Mouse (Mus musculus): ENCODE measurements around the gene Creb3l4. TPM values are rescaled to one million over a fixed set of nuclear protein-coding genes. Genes with fewer than 3 reads are reported as not detected.

Creb3l4 gene
- polyA plus RNA-seq, 1 experiment from 2014 or later: 3.9 TPM

DNA sequence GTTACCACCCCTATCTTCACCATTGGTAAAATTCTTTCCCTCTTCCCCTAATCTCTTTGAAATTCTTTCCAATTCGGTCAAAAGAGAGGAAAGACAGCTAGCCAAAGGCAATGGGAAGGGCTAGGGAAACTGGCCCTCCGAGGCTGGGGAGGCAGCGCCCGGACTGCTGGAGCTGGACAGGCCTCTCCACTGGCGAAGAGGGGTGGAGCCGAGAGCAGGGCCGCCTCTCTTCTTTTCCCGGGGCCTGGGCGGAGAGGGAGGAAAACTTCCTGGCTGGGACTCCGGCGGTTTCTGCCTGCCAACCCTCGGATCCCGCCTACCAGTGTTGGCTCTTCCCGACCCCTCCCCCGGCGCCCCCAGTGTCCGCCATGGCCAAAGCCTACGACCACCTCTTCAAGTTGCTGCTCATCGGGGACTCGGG lies 22.8 kb downstream of the Creb3l4 start:
- H3K27ac ChIP-seq (replicated peaks): peak overlapping the region; percentile 69
- no peaks in the 10 kb centered on the region for H3K27me3 ChIP-seq
- WGBS: under 1% methylated on average over 20 of the region's 20 CpGs
- H3K4me2 ChIP-seq (replicated peaks): peak overlapping the region; percentile 68
- H3K4me1 ChIP-seq: peaks cover 20% of the 10 kb centered on the region
- peak overlapping the region; percentile 45 for H3K4me3 ChIP-seq
- H3K9ac ChIP-seq (replicated peaks): peak overlapping the region; percentile 48
- ATAC-seq (ENCODE audit: low FRiP score, low read depth): peak; percentile 73
- 0 out of 2 replicates have a peak, but pooled peaks cover 5% of the 10 kb centered on the region for H3K36me3 ChIP-seq
- H3K9me3 ChIP-seq: no peaks in the 10 kb centered on the region

- ATAC-seq (ENCODE audit: low FRiP score, low read depth): 0 out of 2 replicates have a peak, but pooled peaks have one; percentile 31
- Histone ChIP-seq H3K27ac (replicated peaks) (peak overlapping the region; percentile 69), H3K9ac (replicated peaks) (peak overlapping the region; percentile 48), H3K4me3 (peak overlapping the region; percentile 45), H3K27me3 (no peaks in the 10 kb centered on the region), H3K4me1 (peaks cover 20% of the 10 kb centered on the region), H3K36me3 (0 out of 2 replicates have a peak, but pooled peaks cover 5% of the 10 kb centered on the region), H3K9me3 (no peaks in the 10 kb centered on the region), H3K4me2 (replicated peaks) (peak overlapping the region; percentile 68)
- WGBS: 16% methylated on average over 6 of the region's 6 CpGs
Observed at GRCm38 (mm10) chr3:90220088-90220487, 23.2 kb downstream of the Creb3l4 start.

DNA sequence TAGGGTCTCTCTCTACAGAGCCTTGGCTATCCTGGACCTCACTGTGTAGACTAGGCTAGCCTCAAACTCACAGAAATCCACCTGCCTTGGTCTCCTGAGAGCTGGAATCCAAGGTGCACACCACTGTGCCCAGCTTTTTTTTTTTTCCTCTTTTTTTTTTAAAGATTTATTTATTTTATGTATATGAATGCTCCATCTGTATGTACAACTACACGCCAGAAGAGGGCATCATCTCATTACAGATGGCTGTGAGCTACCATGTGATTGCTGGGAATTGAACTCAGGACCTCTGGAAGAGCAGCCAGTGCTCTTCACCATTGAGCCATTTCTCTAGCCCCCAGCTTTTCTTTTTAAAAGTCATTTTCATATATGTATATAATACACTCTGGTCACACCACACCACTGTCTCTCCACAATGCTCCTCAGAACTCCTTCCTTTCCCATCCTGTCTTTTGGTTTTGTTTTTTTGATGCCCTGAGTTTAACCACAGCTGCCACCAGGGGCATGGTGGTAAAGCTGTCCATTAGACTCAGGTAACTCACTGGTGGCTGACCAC lies 27.4 kb downstream of the Creb3l4 start:
- ATAC-seq (ENCODE audit: low FRiP score, low read depth): no peak
- Histone ChIP-seq H3K9me3 (no peaks in the 10 kb centered on the region), H3K9ac (replicated peaks) (no peak overlapping the region), H3K4me3 (no peak overlapping the region), H3K36me3 (peaks cover 17% of the 10 kb centered on the region), H3K27me3 (no peaks in the 10 kb centered on the region), H3K27ac (replicated peaks) (no peak overlapping the region), H3K4me2 (replicated peaks) (no peak overlapping the region), H3K4me1 (peaks cover 32% of the 10 kb centered on the region)
- WGBS: 33% methylated on average over 1 of the region's 1 CpGs

DNA sequence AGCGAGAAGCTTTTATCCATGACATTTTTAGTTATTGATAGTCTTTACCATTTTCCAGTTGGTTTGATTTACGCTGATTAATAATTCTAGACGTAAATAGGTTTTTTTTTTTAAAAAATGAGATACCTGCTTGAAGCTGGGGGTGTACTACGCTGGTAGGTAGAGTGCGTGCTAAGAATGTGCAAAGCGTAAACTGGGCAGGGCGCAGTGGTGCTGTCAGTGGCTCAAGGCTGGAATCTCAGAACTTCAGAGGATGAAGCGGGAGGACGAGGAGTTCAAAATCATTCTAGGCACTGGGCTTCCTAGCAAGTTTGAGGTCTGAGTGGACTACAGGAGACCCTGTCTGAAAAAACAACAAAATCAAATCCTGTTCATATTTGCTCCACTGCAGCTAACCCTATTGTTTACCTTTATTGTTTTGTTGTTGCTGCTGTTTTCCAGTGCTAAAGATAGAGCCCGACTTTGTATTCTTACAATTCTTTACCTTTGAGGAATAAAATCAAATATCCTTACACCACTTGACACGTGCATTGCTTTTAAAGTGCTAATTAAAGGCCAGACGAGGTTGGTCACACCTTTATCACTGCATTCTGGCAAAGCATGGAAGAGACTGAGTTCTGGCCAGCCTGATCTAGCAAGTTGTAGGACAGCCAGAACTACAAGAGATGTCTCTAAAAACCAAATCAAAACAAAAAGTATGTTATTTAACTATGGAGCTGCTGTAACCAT lies 29.2 kb downstream of the Creb3l4 start:
- Histone ChIP-seq H3K4me1 (peaks cover 23% of the 10 kb centered on the region), H3K36me3 (peaks cover 35% of the 10 kb centered on the region), H3K27ac (replicated peaks) (peak overlapping the region; percentile 85; the same call in 1 of the 2 replicates), H3K9ac (replicated peaks) (peak overlapping the region; percentile 85), H3K27me3 (no peaks in the 10 kb centered on the region), H3K4me3 (peak overlapping the region; percentile 93), H3K4me2 (replicated peaks) (peak overlapping the region; percentile 70), H3K9me3 (no peaks in the 10 kb centered on the region)
- peak; percentile 71 for ATAC-seq (ENCODE audit: low FRiP score, low read depth)
- WGBS: 15% methylated on average over 12 of the region's 12 CpGs

- H3K4me2 ChIP-seq (replicated peaks): peak within 1 kb of the TSS; percentile 92
- H3K4me3 ChIP-seq: peak within 1 kb of the TSS; percentile 93
- peak within 1 kb of the TSS; percentile 85 for H3K9ac ChIP-seq (replicated peaks)
- peak within 1 kb of the TSS; percentile 85 for H3K27ac ChIP-seq (replicated peaks)
- under 1% methylated on average over 42 of the region's 42 CpGs for WGBS
- peak; percentile 93 for ATAC-seq (ENCODE audit: low FRiP score, low read depth)
- H3K36me3 ChIP-seq: peaks cover 42% of the 10 kb centered on the region
- H3K27me3 ChIP-seq: no peaks in the 10 kb centered on the region
- no peaks in the 10 kb centered on the region for H3K9me3 ChIP-seq
- H3K4me1 ChIP-seq: peaks cover 23% of the 10 kb centered on the region
Observed at GRCm38 (mm10) chr3:90213377-90213866, 29.9 kb downstream of the Creb3l4 start, which contains the start of the genes Rps27 and Rab13. TSS of gene Rps27 (minus strand) at chr3:90213651. TSS of gene Rab13 (plus strand) at chr3:90213695.

DNA sequence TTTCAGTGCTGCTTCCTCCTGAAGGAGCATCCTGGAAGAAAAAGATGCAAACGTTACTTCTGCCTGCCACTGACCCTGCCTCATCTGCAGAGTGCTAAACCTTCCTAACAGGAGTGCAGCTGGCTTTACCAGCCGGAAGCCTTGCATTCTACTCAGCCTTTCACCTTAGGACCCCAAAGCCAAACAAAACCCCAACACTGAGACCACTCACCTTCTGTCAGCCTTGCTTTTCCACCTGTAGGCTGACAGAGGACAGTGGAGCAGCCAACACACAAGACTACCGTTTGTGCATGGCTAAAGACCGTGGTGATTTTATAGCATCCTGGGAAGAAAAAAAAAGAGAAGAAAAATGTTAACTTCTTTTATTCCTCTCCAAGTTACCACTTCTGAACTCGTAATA lies 30.6 kb downstream of the Creb3l4 start:
- 15% methylated on average over 5 of the region's 5 CpGs for WGBS
- no peak for ATAC-seq (ENCODE audit: low FRiP score, low read depth)
- H3K36me3 ChIP-seq: peaks cover 49% of the 10 kb centered on the region
- no peaks in the 10 kb centered on the region for H3K27me3 ChIP-seq
- peak overlapping the region; percentile 85 for H3K9ac ChIP-seq (replicated peaks)
- H3K27ac ChIP-seq (replicated peaks): no peak overlapping the region
- H3K4me3 ChIP-seq: peak overlapping the region; percentile 93
- H3K4me2 ChIP-seq (replicated peaks): peak overlapping the region; percentile 92
- no peaks in the 10 kb centered on the region for H3K9me3 ChIP-seq
- peaks cover 23% of the 10 kb centered on the region for H3K4me1 ChIP-seq

DNA sequence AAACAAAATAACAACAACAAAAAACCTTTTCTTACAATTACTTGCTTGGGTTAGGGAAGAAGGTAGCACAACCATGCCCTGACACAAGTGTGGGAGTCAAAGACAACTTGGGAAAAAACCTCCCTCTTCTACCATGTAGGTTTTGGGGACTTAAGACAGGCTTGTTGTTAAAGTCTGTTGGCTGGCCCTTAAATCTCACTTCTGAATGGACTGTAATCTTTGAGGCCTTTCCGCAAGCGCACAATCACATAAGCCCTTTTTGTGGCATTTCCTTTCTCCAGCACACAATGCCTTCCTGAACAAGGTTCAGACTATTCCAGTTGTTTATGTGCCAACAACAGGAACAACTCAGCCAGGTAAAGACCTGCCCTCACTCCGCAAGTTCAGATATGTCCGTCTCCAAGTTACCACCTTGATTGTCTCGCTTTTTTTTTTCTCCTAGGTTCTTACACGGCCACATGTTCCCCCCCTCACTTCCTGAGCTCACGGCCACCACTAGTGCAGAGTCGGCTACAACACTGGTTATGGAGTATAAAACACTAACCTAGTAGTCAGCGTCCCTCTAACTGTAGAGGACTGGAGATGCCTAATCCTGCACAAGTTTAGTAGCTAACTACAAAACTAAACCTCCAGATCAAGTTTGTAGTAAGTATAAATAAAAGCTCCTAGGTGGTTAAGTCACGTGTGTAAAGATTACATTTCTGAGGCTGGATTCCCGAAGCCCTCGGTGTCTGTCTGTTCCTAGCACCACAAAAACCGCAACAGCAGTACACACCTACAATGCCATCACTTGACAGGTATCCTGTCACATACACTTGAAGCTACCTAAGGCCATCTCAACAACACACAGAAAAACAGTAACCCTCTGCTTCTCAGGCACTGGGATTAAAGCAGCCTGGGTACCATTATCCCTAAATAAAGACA lies 31.6 kb downstream of the Creb3l4 start:
- Histone ChIP-seq H3K4me2 (replicated peaks) (peak overlapping the region; percentile 92), H3K36me3 (peaks cover 53% of the 10 kb centered on the region), H3K4me1 (peaks cover 23% of the 10 kb centered on the region), H3K27ac (replicated peaks) (no peak overlapping the region), H3K27me3 (no peaks in the 10 kb centered on the region), H3K9me3 (no peaks in the 10 kb centered on the region), H3K9ac (replicated peaks) (no peak overlapping the region; the same call in 1 of the 2 replicates), H3K4me3 (peak overlapping the region; percentile 93; the same call in 1 of the 2 replicates)
- ATAC-seq (ENCODE audit: low FRiP score, low read depth): no peak
- WGBS: 87% methylated on average over 13 of the region's 13 CpGs

GRCm38 (mm10) chr3:90209908-90210566 lies 33.3 kb downstream of the Creb3l4 start:
- H3K9ac ChIP-seq (replicated peaks): no peak overlapping the region
- H3K27me3 ChIP-seq: no peaks in the 10 kb centered on the region
- H3K4me3 ChIP-seq: no peak overlapping the region
- WGBS: 92% methylated on average over 5 of the region's 5 CpGs
- no peak overlapping the region for H3K4me2 ChIP-seq (replicated peaks)
- H3K27ac ChIP-seq (replicated peaks): no peak overlapping the region
- H3K36me3 ChIP-seq: peaks cover 53% of the 10 kb centered on the region
- peaks cover 23% of the 10 kb centered on the region for H3K4me1 ChIP-seq
- no peaks in the 10 kb centered on the region for H3K9me3 ChIP-seq
- no peak for ATAC-seq (ENCODE audit: low FRiP score, low read depth)

DNA sequence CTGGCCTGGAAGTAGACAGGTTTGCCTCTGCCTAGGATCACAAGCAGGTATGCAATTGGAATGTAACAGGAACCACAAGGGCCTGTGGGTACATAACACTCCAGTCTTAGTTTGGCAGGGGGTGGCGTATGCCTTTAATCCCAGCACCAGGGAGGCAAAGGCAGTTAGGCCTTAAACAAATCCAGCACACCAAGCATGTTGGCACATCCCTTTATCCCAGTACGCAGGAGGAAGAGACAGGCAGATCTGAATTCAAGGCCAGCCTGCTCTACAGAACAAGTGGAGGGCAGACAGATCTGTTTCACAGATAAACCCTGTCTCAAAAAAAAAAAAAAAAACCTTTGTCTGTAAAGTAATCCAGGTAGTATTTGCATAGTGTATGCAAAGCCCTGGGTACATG lies 34.6 kb downstream of the Creb3l4 start:
- peaks cover 17% of the 10 kb centered on the region for H3K4me1 ChIP-seq
- H3K36me3 ChIP-seq: peaks cover 53% of the 10 kb centered on the region
- no peak overlapping the region for H3K27ac ChIP-seq (replicated peaks)
- ATAC-seq (ENCODE audit: low FRiP score, low read depth): no peak
- H3K4me2 ChIP-seq (replicated peaks): no peak overlapping the region
- WGBS: 89% methylated on average over 2 of the region's 2 CpGs
- H3K4me3 ChIP-seq: no peak overlapping the region
- H3K9ac ChIP-seq (replicated peaks): no peak overlapping the region
- no peaks in the 10 kb centered on the region for H3K27me3 ChIP-seq
- H3K9me3 ChIP-seq: no peaks in the 10 kb centered on the region

DNA sequence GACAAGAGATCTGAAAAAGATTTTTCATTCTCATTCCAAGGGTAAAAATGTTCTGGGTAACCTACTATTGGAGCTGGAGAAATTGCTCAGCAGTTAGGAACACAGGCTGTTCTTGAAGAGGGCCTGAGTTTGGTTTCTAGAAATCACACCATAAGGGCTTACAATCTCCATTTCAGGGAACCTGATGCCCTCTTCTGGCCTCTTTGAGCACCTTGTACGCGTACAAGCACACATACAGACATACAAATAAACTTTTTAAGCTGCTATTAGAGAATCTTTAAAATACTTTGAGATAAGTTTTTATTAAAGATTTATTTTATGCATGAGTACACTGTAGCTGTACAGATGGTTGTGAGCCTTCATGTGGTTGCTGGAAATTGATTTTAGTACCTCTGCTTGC lies 38.7 kb downstream of the Creb3l4 start:
- Histone ChIP-seq H3K4me3 (no peak overlapping the region), H3K9ac (replicated peaks) (no peak overlapping the region)
- 92% methylated on average over 2 of the region's 2 CpGs for WGBS

GRCm38 (mm10) chr3:90203619-90204018 lies 39.7 kb downstream of the Creb3l4 start:
- no peak overlapping the region for H3K4me3 ChIP-seq
- ATAC-seq (ENCODE audit: low FRiP score, low read depth): no peak
- H3K4me1 ChIP-seq: no peaks in the 10 kb centered on the region
- no peaks in the 10 kb centered on the region for H3K9me3 ChIP-seq
- no peak overlapping the region for H3K4me2 ChIP-seq (replicated peaks)
- H3K36me3 ChIP-seq: peaks cover 13% of the 10 kb centered on the region
- no peak overlapping the region for H3K27ac ChIP-seq (replicated peaks)
- no peak overlapping the region for H3K9ac ChIP-seq (replicated peaks)
- 74% methylated on average over 5 of the region's 5 CpGs for WGBS
- H3K27me3 ChIP-seq: no peaks in the 10 kb centered on the region

More for the DNA sequence above, 38.7 kb downstream of the Creb3l4 start:
- Histone ChIP-seq H3K4me2 (replicated peaks) (no peak overlapping the region), H3K4me1 (no peaks in the 10 kb centered on the region), H3K27me3 (no peaks in the 10 kb centered on the region), H3K36me3 (peaks cover 22% of the 10 kb centered on the region), H3K27ac (replicated peaks) (no peak overlapping the region), H3K9me3 (no peaks in the 10 kb centered on the region)
- no peak for ATAC-seq (ENCODE audit: low FRiP score, low read depth)

Measured in midbrain, embryonic 12.5 days (tissue).